Mouse (Mus musculus) embryo, embryonic 10 days (tissue): ENCODE measurements at regions not wholly inside any gene's neighbourhood (a gene's known extent, or its start where the extent isn't known, plus 50 kb on each side); places are given as distances from the start of the nearest gene placed in this dataset.

ENCODE experiments used
- DNase-seq: peaks from one replicate; pipeline ENCODE4 v3.0.0-alpha.2; 2015; ENCODE audit warnings: low spot score

DNA sequence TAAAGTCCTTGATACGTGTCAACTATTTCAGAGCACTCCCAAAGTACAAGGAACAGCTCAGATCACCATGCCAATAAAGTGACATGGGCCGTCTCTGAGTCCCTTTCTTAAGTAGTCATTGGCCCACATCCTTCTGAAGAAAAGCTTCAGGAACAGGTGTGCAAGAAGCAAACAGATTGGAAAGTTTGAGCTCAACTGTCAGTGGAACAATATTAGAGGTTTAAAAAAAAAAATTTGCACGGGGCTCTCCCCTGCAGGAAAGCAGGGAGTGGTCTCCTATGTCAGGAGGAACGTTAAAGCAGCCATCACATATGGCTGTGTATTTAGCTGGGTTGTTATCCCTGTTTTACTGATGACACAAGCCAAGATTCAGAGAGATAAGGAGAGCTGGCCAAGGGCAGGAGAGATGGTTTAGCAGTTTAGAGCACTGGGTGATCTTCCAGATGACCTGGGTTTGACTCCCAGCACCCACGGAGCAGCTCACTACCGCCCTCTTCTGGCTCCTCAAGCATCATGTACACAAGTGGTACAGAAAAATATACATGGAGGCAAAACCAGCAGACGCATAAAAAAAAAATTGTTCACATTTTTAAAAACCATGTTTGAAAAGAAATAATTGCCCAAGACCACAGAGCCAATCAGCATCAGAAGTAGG lies 318.3 kb upstream of the Clint1 start:
- DNase-seq: peak; percentile 73

DNA sequence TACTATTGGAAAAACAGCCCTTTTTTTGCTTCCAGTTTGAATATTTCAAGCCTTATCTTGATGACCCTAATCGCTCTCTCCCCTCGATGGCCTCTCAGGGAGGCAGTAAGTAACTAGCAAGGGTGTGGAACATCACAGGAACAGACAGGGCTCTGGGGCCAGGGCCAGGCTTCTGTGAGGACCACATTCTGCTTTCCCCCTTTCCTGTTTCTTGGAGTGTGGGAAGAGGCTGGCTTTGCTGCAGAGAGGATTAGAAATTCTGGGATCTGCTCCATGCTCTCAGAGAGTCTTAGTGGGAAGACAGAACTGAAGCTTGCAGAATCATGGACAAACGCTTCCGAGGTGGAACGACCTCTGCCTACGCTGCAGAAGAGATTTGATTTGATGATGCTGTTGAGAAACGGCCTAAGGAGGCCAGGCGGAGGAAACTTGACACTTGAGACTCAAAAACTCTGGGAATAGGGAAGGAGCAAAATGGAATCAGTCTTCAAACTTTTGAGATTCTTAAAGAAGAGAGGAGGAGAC lies 316.3 kb upstream of the Clint1 start:
- DNase-seq: no peak

DNA sequence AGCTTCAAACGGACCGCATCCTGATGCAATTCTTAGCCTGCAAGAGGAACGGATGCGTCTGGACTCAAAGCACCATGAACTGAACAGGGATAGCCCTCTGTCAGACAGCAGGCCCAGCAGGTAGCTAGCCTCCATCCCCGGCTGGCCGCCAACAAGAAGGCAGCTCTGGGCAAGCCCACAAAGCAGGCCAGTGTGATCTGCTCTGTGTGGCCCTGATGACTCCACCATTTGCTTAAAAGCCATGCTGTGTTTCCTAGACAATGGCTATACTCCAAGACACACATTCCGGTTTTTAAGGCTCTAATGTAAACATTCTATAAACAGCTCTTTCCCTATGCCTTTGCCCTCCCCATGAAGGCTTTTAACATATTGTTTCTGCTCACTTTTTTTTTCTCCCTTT lies 313.8 kb upstream of the Clint1 start:
- no peak for DNase-seq

DNA sequence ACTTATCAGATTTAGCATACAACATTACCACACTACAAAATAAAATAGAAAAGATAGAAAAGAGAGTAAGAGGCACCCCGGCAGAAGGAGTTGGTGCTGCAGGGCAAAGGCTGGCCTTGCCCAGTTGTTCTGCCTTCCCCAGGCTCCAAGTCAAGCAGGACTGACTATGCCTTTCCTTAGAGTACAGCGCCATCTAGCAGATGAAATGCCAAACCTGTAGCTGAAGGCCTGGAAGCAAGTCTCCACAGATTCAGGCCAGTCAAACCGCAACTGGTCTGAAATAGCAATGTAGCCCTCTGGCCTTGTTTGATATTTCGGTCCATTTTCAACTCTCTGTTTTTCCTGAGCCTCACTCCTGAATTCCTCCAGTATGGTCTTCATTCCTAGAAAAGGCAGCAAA lies 312.4 kb upstream of the Clint1 start:
- DNase-seq: peak; percentile 89

DNA sequence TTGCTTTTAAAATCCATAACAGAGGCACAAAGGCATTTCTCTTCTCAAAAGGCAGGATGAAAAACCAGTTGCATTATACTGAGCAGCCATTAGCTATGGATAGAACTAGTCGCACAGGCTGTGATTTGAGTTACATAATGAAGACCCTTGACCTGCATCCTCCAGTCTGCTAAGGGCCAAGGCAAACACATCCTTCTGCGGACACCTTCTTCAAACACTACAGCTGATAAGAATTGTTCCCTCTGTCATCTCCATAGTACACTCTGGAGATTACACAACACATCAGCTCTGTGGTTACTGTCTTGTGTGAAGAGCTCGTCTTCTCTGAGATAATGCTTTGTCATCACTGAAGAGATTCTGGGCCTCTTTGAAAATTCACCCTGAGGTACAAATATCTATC lies 307.3 kb upstream of the Clint1 start:
- no peak for DNase-seq

DNA sequence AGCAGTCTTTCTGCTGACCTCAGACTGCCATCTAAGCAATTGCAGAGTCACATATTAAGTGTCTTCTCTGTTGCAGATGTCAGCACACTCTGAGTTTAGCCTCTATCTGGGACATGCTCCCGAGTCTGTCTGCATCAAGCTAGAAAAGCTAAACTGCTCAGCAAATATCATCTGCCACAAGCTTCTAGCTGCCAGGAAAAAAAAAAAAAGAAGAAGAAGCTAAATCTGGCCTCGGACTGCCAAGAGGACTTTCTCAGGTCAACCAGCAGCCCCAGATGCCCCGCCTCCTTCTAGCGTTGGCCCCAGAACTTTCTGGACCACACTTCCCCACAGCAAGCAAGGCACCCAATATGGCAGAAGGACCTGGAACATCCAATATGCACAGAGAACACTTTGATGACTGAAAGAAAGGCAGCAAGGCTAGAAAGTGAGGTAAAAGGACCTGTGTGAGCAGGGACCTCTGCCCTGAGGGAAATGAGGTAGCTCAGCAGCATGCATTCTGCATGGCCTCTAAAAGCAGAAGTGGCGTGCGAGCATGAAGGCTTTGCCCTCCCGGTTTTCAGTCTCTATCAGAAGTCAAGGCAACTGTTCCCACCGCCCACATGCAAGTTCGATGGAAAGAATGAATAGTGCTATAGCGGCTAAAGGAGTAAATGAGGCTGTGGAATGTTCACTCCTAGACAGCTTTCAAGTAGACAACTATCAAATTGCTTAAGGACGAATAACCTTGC lies 305.8 kb upstream of the Clint1 start:
- DNase-seq: no peak

DNA sequence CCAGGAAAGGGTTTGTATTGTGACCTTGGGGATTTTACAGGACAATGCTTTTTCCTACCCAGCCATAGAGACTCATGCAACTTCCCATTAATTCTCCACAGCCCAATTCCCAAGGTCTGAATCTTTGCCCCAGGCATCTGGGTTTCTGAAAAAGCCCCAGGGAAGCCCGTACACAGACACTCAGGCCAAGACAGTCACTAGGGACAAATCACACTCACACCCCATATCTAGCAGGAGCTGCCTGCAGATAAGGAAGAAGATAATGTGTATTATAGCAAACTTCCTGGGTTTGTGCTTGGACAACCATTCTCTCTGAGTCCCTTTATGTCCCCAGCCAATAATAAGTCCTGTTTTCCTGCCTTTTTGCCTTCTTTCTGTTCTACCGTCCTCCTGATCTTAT lies 305.0 kb upstream of the Clint1 start:
- DNase-seq: no peak

DNA sequence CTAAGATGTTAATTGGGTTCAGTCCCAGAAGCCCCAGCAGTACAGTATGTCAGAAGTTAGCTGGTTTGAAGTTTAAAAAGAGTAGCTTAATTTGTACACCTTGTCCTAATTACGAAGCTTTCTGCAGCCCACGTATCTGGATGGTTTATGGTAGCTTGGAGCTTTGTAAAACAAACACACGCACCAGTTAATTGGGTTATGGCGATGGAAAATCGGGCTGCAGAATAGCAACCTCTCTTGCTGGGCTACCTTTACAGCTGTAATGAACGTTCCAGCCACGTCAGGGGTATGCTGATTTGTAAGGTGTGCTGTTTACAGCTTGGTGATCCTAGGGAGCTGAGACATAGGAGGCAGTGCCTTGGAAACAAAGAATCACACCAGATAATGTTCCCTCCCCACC lies 301.5 kb upstream of the Clint1 start:
- DNase-seq: no peak

DNA sequence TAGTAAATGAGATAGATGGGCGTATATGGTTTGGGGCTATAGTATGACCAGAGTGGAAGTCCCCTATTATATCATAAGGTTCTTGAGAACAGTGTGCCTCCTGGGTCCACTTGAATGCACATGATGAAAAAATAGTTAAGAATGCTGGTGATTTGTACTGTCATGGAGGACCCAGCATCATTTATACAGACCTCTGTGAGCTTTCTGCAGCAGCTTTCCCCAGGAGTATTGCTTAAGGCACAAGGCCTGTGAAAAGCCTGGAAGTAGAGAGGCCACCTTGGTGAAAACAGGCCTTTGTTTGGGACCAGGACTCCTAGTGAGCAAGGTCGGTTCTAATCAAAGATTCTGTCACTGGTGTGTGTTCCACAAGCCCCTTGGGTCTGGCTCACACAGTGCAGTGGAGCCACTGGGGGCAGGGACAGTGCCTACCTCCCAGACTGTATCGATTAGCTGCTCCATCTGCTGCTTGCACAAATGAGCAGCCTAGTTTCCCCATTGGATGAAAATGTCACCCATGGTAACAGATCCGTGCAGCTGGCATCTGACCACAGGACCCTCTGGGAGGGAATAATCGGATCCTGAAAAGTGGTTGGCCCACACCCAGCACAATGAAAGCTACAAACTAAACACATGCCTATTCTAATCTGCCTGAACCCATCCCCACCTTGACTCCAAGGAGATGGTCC lies 274.2 kb upstream of the Clint1 start:
- DNase-seq: peak; percentile 49

DNA sequence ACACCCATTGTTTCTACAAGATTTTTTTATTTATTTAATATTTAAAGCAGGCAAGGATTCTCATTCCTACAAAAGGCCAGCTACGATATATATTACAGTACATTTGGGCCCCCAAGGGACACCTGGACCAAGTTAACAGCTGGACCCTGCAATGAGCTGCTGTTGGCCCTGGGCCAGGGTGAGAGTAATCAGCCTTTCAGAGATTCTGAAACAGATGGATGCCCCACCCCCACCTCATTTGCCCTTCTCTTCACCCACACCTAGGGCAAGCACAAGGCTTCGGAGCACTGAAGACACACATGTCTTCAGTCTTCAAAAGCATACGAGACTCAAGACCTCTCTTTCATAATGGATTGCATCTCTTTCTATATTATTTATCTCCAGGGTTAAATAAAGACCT lies 259.5 kb upstream of the Clint1 start:
- DNase-seq: no peak

DNA sequence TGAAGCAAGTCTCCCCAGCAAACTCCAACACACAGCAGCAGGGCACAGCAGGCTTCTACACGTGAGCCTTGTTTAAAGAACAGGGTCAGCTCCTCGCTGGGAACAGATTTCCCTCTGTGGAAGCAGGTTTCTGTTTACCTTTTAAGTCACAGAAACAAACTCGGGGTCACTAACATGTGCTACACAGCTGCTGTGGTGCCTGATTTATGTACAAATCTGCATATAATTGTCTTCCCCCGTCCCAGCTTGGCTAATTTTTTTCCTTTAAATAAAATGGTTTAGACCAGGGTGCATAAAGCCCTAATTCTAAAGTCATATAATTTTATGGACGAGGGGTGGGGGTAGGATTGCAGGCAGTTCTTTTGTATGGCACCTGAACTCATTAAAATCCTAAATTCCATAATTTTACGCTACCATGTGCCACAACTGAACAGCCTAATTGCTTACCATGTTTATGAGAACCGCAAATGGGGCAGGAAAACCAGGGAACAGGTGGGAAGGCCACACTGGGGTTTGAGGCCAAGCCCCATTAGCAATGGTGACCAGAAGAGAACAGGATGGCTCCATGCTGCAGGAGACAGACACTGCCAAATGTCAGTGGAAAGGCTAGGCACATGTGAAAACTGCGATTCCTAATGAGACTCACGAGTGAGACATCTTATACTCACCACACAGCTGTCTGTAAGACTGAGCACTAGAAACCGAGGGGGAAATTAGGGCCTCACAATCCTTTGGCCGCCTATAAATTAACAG lies 258.8 kb upstream of the Clint1 start:
- DNase-seq: peak; percentile 12

DNA sequence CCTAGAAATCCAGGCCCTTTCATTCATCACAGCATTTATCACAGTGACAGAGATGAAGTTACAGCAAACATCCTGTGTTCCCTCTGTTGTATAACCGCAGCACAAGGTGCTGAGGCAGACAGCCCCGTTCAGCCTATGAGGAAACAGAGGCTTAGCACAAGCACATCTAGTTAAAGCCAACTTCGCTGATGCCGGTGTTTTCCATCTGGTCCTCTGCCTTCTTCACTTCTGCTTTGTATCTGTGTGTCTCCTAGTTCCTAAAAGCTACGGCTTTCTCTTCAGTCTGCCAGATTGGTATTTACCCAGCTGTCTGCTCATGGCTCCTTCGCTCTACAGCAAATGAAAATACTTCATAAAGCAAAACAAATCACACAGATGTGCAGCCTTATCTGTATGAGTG lies 256.5 kb upstream of the Clint1 start:
- no peak for DNase-seq

DNA sequence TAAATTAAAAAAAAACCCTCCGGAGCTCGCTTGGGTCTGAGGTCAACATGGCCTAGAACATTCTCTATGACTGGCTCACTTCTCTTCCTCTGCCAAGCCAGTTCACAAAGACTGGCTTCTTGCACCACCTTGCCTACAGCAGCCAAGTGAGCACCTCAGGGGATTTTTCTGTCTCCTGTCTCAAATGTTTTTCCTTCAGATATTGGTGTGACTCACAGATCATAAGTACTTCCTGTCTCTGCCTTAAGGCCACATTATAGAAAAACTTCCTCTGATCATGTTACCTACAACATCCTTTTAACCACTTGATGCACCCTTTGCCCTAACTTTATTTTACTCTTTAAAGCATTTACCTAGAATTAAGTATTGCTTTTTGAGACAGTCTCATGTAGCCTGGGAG lies 230.0 kb upstream of the Clint1 start:
- no peak for DNase-seq

DNA sequence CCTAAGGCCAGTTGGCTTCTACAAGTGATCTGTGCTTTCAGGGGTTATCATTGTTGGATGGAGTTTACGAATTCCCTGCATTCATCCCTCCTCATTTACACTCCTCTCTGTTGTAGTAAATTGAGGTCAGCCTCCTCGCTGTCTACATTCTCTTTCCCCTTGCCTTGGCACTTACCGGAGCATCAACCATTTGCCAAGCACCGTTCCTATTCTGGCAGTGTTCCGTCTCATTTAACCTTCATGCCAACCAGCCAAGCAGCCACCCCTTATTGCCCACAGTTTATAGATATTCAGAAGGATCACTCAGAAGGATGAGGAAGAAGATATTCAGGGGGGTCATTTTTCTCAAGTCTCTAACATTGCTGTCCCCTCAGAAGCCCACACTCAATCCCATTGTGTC lies 229.2 kb upstream of the Clint1 start:
- DNase-seq: no peak

DNA sequence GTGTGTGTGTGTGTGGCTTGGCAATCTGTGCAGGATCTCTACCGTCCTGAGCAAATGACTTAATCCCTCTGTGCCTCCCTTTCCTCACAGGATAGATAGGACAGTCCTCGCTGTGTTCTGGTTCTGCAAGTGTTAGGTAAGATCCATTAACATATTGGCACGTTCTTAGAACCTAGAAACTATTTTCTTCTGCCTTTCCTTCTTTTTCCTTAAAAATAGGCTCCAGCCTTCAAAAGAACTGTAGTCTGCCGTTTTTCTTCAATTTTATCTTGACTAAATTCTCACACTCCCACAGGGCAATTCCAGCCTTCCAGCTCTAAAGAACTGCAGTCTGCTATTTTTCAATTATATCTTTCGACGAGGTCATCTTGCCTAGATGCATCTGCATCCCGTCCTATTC lies 227.6 kb upstream of the Clint1 start:
- no peak for DNase-seq

DNA sequence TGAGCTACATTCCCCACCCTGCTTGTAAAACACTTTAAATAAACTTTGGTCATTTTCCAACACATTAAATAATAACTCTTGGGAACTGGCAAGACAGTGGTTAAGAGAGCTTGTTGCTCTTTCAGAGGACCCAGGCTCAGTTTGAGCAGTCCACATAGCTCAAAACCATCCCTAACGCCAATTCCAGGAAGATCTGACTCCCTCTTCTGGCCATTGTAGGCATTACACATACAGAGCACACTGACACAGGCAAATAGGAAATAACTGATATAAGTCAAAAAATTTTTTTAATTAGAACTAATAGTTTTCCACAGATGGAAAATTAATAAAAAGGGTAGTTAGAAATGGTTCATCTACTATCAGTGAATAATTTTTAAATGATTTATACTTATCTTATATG lies 222.6 kb upstream of the Clint1 start:
- peak; percentile 16 for DNase-seq

DNA sequence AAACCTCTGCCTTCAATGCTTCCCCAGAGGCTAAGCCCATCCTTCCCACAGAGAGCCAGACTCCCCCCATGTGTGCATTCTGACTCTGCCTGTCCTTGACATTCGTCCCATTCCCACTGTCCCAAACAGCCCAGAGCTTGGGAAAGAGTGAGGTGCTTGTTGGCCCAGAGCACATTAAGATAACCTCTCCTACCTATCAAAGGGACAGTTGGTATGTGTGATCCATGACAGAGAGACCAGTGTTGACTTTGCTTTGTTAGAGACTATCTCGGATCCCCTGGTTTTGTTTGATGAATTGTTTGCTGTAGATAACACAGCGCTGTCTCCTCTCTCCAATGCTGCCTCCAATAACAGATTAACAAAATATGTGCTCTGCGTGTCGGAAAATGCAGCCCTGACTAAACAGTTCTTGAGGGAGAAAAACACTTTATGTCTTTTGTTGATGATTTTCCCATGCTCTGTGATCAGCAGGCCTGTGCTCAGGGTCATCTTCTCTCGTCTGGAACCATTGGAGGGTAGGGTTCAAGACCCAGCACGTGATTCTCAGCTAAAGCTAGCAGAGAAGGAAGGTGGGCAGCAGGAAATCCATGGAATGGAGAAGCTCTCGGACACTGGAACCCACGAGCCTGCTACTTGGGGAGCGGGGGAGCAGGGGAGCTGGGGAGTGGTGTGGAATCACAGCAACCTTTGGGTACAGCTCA lies 217.2 kb upstream of the Clint1 start:
- DNase-seq: no peak

DNA sequence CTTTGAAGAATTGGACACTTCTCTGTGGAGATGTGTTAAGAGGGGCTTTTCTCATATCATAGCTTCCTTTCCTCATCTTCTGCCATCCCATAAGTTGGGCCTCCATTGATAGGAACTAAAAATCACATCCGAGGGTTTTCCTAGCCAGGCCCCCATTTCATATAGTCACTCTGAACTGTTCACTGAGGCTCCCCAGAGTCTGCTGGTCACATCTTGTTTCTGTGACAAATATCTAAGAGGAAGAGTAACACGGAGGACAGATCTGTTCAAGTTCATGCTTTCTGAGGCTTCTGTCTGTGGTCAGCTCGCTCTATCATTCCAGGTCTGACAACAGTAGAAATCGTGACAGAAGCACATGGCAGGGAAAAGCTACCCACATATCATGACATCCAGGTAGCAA lies 216.0 kb upstream of the Clint1 start:
- DNase-seq: no peak

DNA sequence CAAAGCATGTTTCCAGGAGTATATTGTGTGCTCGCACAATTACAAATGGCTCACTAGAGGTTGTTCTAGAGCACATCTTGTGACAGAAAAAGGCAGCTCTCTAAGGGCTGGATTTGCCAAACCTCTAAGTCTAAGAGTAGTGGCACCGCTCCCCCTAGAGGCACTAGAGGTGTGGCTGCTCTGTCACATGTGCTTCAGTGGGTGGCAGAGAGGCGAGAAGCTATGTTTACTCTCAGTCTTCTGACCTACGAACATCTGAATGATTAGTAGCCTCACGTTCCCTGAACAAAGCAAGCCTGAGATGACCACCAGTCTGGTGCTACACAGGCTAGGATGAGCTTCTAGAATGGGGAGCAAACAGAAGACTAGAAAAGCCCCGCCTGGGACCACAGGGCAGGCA lies 212.6 kb upstream of the Clint1 start:
- peak; percentile 11 for DNase-seq

DNA sequence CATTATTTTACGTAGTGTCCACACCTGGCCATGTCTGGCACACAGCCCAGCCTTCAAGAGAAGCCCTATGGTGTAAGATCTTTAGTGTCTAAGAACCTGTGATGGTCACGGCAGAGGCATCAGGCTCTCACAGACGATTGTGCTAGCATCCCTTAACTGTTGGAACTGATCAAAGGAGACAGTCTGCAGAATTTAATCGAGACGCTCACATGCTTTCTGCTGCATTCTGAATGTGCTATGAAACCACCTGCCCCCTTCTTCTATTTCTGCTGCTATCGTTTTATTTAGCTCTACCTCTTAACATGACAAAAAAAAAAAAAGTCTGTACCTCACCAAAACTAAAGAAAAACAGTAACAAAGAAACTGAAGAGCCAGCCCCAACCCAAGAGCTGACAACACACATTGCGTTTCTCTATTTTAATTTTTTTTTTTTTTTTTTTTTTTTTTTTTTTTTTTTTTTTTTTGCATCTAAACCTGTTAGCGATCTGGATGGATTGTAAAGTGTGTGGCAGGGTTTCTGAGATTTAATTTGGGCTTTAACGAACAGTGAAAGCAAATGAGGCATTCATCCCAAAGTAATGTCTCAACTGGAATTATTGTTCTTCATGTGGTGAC lies 209.6 kb upstream of the Clint1 start:
- DNase-seq: no peak

DNA sequence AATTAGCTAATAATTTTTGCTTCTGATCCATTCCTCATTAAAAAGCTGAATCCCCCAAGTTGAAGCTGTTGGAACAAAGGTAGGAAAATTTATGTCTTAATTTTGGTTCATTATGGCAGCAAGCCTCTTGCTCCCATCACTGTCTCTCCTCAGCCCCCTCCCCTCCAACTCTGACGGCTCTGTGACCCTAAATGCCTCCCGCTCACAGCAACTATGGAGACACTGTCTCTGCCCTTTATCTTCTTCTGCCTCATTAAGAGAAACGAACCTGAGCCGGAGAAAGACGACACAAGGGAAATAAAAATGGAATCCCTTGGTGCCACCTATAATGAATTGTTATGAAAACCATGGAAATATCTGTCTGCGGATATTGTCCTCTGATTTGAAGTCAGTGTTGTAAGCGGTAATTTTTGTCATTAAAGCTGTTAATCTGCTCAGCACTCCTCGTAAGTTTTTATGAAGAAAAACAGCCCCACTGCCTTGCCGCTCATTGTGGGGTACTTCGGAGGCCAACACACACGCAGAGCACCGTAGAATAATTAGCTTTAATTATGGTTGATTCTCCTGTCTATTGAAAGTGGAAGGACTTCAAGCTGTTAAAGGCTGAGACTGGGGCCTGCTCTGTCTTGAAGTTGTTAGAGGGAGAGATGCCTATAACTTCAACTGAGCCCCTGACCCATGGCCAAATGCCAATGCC lies 208.1 kb upstream of the Clint1 start:
- no peak for DNase-seq
